Mouse (Mus musculus) erythroblast, adult 5-6 weeks (primary cell): Measurements from ENCODE around the gene Uty. TPM values are rescaled to one million over a fixed set of nuclear protein-coding genes. Genes with fewer than 3 reads are reported as not detected.

ENCODE experiments used
- ATAC-seq: replicated peaks from 2 replicates; pipeline ENCODE4 v1.8.0; 2016; ENCODE audit warnings: moderate number of reproducible peaks, mild to moderate bottlenecking, moderate TSS enrichment, inconsistent platforms; ENCODE audit not compliant: poor library complexity, low FRiP score, severe bottlenecking
- total RNA-seq, 2 experiments: library from RNA; stranded (forward) in 1 of 2; stranded (reverse) in 1 of 2; fragments of 150-400 nt in 1 of 2; fragments of 200-764, 138-1000 nt in 1 of 2; gene quantifications; 2 replicates each; pipeline versions ENCODE4 v1.2.3 to v1.2.4; 2015 to 2017; ENCODE audit warnings: low replicate concordance in 2 of 2

Uty gene
- total RNA-seq (2015; ENCODE audit: low replicate concordance) (17.3 and 22.4 TPM in 2 replicates), total RNA-seq (2017; ENCODE audit: low replicate concordance) (36.8 and 37.0 TPM in 2 replicates)

DNA sequence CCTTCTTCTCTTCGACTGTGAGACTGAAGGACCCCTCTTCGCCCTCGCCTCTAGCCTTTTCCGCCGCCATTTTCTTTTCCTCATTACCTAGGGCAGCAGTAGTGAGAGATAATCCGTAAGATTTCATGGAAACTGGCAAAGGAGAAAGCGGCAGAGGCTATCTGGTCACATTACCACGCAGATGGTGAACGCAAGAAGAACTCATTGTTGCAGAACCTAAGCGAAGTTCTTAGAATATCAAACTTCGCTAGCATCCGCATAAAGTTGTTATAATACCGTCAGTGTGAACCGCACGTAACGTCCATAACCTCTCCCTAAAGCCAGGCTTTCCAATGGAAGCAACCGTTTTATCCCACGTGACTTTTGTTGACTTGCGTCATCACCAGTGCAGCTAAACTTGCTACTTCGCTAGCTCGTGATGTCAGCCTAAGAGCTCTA is at the start of gene Uty:
Gene Uty, minus strand, starts transcription at position 334 of the 438 bp plus-strand sequence.
- ATAC-seq: peak; percentile 100

DNA sequence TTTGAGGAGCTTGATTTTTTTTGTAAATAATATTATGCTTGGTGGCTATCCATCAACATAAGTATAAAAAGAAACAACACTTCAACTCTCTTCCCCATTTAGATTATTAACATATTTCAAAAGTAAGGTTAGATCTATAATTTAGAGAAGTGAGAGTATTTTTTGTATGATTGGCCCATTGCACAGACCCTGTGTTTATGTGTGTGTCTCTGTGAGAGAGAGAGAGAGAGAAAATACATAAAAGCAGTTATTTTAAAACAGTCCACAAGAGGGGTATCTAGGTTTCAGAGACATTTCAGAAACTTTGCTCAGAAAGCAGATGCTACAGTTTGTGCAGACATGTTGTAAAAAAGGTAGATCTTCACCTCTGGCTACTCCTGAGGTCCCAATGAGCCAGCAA is 48.1 kb upstream of the Uty start:
- no peak for ATAC-seq

DNA sequence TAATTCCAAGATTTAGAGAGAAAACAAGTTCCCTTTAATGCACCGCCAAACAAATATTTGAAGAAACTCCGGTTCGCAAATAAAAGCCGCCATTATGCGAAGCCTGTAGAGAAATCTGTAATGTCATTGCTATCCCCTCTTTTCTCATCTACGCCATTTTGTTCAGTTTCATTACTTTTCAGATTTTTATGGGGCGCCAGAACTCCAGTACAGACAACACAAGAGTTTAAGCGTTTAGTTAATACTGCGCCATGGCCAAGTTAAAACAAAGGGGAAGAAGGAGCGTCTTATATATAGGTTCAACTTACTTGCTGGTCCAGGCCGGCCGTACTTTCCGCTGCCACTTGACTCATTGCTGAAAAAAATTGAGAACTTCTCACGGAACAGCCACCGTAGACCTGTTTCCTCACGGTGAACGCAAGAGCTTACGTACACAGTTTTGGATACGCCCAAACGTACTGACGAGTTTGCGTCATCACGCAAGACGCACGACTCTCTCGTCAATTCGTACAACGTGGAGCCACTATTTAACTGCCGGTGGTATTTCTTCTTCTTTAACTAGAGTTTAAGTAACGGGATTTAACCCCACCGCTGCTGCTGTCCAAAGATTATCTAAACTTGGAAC is 40.7 kb upstream of the Uty start, which contains the start of gene Ddx3y:
Gene Ddx3y, minus strand, starts transcription at position 459 of the 625 bp plus-strand sequence.
- ATAC-seq: peak; percentile 100

DNA sequence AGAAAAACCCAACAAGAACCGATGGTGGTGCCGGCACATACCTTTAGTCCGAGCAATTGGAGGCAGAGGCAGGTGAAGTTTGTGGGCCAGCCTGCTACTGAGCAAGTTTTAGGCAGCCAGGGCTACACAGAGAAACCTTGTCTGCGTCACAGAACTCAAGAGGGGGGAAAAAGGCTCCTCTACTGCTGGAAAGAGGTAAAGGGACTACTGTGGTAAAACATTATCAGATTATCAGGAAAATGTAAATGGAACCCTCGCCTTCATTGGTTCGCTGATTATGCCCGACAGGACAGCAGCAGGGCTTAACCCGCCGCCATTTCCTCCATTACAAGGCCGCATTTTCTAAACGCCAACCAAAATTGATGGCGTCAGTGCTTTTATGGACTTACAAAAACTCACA is 40.2 kb upstream of the Uty start:
- peak; percentile 84 for ATAC-seq

DNA sequence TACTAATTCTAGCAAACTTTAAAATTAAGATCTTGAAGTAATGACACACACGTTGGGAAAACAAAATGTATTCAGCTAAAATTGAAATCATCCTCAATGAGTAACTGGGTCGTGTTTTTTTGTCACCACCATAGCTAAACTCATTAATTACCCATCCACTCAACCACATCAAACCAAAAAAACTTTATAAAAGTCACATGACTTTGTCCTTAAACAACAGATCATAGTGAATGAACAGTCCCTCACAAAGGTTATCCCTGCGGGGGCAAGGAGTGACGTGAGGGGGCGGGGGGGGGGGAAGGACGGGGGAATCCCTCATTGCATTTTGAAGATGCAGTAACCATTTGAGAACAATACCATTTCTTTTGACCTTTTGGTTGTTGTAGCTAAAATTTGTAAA is 558 bp upstream of the Uty start:
- no peak for ATAC-seq

DNA sequence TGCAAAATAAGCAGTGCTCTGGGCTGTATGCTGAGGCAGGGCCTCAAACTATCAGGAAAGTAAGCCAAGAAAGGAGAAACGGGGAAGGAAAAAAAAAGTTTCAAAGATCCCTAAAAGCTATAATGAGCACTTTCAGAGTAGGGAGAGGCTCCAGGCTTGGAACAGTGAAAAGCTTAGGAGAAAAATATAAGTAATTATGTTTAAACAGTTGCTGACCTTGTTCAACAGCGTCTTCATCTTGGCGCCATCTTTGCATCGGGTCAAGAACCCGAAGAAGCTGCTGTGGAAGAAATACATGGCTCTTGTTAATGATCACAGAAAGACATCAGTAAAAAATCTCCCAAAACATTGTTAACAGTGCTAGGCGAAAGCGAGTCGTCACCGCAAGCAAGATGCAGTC is 619 bp downstream of the Uty start:
- peak; percentile 44; the same call in 1 of the 2 replicates for ATAC-seq

DNA sequence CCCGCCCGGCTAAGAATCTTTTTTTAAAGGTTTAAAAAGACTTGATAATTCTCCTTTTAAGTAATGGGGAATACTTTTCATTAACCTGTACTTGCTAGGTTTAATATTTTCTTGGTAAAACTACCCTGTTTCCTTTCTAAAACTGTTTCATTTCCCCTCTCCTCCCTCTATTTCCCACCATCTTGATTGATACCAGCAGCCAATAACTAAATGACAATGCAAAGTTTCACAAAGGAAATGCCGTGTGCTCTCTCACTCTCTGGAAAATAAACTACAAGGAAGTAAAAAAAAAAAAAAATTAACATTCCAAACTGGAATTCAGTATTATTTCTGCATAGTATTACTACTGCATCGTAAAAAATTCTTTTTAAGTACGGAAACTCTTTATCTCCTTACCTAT is 1.1 kb downstream of the Uty start:
- no peak for ATAC-seq

DNA sequence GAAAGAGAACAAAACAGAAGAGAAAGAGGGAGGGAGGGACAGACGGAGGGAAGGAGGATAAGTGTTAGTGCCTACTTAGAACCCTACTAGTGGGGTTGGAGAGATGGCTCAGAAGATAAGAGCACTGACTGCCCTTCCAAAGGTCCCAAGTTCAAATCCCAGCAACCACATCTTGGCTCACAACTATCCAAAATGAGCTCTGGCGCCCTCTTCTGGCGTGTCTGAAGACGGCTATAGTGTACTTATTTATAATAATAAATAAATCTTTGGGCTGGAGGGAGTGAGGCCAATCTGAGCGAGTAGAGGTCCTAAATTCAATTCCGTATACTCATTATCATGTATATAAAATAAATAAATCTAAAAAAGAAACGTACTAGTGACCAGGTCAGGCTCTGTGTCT is 25.6 kb downstream of the Uty start:
- no peak for ATAC-seq

DNA sequence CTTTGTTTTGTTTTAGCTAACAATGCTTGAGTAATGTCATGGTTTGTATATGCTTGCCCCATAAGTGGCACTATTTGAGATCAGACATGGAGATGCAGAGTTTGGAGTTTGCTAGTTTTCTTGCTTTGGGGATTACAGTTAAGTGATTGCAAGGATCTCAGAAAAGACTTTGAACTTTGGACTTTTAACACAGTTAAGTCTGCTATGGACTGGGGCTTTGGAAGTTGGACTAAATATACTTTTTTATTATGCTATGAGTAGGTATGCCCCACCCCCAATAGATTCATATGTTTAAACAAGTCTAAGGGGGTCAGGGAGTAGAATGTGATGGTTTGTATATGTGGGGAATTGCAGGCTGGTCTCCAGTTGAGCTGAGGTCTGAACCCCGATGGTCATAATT is 67.1 kb downstream of the Uty start:
- no peak for ATAC-seq

DNA sequence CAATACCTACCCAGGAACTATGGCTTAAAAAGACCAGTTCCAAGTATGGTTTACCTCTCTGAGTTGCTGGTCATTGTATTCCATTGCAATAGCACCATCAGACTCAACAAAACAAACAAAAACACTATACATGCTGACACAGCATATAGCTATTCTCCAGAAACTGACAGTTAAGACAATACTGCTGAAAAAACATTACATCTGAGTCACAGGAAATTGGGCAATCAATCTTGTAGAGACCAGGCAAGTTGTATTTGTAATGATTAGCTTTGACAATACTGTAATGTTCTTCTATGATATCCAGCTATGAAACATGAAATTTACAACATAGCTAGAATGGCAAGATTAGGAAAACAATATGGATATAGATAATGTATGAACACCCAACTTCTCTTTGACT is 82.5 kb downstream of the Uty start:
- ATAC-seq: no peak

DNA sequence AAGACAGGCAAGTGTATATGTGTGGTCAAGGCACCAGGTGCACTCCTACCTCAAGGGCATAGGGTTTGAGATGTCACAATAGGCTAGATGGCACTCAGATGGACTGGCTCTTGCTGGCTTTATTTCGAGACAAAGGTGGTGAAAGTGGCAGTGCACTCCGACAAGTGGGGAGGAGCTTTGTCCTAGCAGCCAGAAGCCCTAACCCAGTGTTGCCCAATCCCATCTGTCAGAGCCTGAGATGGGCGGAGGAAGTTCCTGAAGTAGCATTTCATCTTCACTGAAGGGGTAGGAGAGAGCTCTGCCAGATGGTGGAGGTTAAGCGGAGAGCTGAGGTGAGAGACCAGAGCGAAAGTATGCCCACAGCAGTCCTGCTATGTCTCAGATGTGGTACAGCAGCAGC is 129.4 kb downstream of the Uty start:
- no peak for ATAC-seq

DNA sequence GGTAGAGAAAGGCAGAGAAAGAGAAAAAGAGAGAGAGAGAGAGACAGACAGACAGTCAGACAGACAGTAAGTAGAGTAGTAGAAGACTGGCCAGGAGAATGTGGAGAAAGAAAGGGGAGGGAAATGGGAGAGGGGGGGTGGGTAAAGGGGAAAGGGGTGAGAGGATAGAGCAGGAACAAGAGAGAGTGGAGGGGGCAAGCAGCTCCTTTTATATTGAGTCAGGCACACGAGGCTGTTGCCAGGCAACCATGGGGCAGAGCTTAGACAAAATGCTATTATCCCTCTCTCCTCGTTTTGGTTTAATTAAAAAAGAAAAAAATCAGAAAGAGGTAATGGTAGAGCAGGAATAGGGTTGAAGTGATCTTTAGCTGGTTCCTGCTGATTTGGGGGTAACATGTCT is 131.5 kb downstream of the Uty start:
- ATAC-seq: no peak

Other genes with a start within 250 kb of the Uty start
- gene Eif2s3y, start 235.2 kb downstream of the Uty start, total RNA-seq (2015; ENCODE audit: low replicate concordance): 63.4 and 75.7 TPM in 2 replicates
- 103 and 122 TPM in 2 replicates for gene Eif2s3y, start 235.2 kb downstream of the Uty start, total RNA-seq (2017; ENCODE audit: low replicate concordance)
- gene Ddx3y, start 40.9 kb upstream of the Uty start, total RNA-seq (2015; ENCODE audit: low replicate concordance): 40.1 and 52.5 TPM in 2 replicates
- gene Ddx3y, start 40.9 kb upstream of the Uty start, total RNA-seq (2017; ENCODE audit: low replicate concordance): 59.7 and 73.0 TPM in 2 replicates
- not detected in 2 replicates for gene Usp9y, start 214.0 kb upstream of the Uty start, total RNA-seq (2015; ENCODE audit: low replicate concordance)
- gene Usp9y, start 214.0 kb upstream of the Uty start, total RNA-seq (2017; ENCODE audit: low replicate concordance): 0.26 TPM in 1 of 2 replicates, not detected in the other